Mouse (Mus musculus): ENCODE data around the gene Slc26a10.

The Slc26a10 gene

DNA sequence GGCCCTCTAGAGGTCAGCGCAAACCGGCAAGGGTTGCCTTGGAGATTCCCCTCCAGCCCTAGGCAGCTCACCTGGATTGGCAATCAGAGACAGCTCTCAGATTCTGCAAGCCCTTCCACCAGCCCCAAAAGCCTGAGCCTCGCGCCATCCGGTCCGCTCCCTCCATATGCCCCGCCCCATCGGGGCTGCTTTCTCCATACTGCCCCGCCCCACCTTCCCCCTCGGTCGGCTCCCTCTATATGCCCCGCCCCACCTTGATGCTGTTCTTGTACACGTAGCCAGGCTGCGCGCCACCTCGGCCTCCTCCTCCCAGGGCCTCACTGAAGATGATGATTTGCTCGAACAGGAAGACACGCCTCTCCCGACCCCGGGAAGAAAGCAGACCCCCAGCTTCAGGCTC is 3.3 kb upstream of the Slc26a10 start:
- no peak for DNase-seq (ENCODE audit: inconsistent ontology term)

DNA sequence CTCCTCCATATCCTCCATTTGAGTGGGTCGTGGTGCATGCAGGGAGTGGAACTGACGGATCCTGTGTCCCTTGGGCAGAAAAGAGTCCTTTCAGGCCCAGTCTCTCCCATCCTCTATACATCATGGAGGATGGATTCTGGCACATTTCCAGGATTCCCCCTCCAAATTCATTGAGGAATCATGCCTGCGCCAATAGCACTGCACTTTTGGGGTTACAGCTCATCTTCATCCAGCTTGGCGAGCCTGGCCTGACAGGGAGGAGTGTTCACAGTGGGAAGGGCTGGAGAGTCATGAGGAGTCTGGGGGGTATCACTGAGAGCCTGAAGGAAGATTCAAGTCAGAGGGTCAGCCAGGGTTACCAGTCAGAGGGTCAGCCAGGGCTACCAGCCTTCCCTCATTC is 2.2 kb upstream of the Slc26a10 start:
- DNase-seq (ENCODE audit: inconsistent ontology term), result no peak

DNA sequence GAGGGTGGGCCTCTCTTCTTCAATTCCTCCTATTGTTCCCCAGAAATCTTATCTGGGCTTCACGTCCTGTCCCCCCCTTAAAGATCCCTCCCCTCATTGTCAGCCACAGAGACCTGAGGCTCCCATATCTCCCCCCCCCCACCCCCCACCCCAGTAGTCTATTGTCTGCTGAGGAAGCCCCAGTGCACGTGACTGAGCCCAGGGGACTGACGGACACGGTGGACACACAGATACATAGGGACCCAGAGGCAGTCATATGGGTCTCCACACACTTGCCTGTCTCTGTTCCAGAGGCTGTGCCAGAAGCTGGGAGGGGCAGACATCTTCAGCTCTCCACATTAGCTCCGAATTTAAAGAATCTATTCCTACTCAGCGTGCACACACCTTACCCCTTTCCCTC is 1.1 kb upstream of the Slc26a10 start:
- no peak for DNase-seq (ENCODE audit: inconsistent ontology term)

DNA sequence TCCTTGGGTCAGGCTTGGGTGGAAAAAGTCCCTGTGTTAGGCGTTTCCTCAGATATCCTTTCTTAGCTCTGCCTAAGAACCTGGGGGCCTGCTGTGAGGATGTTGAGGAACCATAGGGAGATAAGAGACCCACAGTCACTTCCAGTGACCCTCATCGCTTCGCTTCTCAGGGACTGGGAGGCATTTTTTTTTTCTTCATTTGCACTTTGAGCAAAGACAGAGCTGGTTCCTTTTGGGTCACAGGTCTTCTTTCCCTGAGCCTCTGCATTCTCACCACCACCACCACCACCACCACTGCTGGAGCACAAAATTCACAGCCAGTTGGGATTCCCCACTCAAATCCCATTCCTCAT is 226 bp upstream of the Slc26a10 start:
- no peak for DNase-seq (ENCODE audit: inconsistent ontology term)

DNA sequence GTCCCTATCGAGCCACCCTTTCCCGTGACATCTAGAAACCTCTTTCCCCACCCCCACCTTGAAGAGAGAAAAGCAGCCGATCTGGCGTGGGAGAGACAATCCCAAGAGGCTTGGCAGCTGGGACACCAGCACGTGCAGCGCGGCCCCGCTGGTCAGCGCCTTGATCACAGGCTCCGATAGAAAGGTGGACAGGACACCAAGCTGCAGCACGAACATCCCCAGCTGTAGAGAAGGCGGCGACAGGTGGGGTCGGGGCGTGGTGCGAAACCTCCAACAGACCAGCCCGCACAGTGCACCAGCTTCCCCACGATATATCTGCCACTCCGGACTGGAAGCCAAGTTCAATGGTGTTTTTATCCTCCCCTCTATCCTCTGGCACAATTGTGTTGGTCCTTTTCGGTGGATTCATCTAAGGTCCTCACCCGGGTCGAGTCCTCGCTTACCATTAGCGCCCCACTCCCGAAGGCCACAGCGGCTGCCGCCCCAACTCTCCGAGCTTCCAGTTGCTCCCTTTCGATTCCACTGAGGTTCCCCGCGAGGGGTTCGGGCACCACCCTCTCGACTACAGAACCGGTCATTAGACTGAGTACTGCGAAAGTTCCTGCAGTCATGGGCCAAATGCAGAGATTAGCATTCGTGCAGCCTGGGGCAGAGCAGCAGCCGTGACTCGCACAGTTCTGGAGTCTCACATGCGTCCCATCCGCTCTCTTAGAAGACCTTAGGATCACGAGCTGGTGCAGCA is 2.0 kb downstream of the Slc26a10 start:
- DNase-seq (ENCODE audit: inconsistent ontology term), result no peak

DNA sequence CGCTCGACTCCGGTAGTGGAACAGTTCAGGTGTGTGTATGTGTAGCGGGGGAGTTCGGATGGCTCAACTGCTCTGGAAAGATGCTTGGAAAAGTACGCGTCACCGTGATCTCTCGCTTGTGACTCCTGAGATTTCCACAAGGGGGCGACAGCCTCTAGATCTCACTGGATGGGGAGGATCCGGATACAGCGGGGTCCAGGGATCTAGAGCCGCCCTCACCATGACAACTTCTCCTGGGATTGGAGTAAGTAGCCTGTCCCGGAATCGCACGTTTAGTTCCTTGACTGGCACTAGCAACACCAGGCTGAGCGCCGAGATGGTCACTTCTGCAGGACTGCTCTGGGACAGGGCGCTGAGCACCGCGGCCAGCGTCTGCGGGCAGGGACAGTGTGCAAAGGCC is 2.7 kb downstream of the Slc26a10 start:
- DNase-seq (ENCODE audit: inconsistent ontology term), result peak; percentile 87

DNA sequence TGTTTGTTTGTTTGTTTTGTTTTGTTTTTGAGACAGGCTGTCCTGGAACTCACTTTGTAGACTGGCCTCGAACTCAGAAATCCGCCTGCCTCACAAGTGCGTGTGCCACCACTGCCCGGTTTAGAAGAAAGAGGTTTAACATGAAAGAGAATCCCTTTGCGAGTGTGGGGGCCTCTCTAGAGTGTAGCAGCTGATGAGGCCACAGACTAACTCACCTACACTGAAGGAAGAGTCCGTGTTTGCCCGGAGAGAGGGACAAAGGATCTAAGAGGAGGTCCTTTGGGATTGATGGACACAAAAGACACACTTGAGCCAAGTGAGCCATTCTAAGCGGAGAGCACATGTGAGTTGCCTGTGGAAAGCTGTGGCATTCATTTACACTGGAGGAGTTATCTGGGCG is 3.2 kb downstream of the Slc26a10 start:
- DNase-seq (ENCODE audit: inconsistent ontology term), result no peak

DNA sequence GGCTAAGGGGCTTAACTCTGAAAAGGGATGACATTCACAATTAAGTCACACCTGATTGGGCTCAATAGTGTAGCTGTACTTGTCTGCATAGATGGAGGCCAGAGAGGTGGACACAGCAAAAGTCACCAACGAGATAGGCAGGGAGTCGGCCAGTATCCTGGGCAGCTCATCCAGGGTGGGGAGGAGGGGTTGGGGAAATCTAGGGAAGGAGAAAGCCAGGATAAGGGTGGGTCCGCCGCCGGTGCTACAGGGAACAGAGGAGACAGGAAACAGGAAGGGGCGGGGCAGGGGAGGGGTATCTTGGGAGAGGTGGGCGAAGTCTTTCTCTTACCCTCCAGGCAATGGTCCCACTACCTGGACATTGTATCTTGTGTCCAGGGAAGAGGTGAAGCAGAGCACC is 3.7 kb downstream of the Slc26a10 start:
- no peak for DNase-seq (ENCODE audit: inconsistent ontology term)

DNA sequence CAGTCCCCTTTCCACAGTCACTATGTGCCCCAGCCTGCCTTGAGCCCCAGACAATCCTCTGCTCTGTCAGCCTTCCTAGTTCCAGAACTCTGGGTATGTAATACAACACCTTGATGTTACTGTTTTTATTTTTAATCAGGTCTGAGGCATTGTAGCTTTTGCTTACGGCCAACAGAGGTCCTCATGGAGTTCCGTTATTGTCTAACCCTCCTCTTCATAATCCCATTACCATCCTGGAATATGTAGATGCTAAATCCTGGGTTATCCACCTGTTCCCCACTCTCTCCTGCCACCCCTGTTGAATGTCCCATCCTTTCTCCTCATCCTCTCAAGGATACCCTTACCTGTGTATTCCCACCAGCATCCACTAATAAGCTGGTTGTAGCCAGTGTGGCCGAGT is 4.2 kb downstream of the Slc26a10 start:
- no peak for DNase-seq (ENCODE audit: inconsistent ontology term)

DNA sequence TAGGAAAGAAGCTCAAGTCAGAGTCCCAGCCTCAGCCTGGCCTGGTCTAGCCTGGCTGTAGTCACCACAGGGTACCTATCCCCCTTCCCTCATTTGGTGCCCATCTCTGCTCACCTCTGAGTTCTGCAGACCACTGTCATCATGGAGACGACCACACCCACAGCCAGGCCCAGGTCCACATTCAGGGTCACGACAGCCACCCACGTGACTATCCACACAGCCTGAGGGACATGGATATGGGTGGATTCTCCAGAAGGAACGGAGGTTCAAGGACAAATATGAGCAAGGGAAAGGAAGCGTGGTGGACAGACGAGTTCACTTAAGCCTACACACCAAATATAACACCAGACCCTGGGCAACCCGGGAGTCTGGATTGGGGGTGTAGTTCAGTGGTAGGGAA is 6.3 kb downstream of the Slc26a10 start:
- no peak for DNase-seq (ENCODE audit: inconsistent ontology term)

DNA sequence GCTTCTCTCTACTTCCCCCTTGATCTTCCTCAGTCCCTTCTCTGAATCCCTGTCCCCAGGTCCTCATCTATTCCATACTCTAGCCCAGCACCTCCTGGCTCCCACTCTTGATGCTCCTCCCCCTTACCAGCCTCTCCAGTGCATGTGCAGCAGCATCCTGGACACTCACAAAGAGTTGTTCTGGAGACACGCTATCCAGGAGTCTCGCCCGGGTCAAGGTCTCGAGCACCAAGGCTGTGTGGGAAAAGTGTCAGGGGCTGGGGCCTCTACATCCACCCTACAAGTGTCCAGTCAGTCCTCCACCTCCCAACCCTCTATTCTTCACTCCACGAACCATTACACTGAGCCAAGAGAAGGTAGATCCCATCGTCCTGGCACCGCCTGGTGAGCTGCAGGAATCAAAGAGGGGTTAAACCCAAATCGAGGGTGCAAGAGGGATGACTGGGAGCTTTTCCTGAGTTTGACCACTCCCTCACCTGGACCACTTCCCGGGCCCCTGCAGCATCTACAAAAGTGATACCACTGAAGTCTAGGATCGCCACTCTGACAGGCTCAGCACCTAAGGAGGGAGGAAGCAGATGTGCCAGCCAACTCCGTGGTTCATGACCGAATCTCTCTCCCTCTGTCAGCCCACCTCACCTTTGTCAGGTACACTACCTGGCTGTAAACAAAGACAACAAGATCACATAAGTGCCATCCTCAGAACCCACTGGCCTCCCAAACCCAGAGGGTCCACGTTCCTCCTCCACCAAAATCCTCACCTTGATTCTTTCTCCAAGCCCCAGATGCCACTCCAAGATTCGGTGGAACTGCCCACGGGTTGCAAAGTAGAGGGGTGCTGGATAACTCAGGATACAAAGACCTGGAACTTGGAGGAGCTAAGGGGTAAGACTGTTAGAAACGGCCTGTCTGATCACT is 7.0 kb downstream of the Slc26a10 start:
- DNase-seq (ENCODE audit: inconsistent ontology term), result no peak

DNA sequence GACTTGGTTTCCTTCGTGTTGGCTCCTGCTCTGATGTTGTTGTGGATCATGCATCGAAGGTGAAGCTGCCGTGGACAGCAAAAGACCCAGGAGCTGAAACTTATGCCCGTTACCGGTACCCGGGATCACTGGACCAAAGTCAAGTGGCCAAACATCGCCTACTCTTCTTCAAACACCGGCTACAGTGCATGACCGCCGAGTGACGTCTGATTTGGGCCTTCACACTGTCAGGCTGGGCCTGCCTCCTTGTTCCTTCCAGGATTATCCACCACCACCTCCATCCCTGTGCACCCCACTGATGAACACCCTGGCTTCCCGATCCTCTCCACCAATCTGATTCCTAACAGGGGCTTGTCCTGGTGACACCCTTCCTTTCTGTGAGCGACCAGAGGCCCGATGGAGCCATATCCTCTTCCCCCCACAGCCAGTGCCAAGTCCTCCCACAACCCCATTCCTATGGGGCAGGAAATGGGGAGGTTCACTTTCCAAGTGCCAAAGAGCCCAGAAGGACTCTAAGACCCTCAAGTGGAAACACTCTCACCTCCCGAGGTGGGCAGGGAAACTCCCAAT is 8.7 kb downstream of the Slc26a10 start:
- DNase-seq (ENCODE audit: inconsistent ontology term), result no peak

DNA sequence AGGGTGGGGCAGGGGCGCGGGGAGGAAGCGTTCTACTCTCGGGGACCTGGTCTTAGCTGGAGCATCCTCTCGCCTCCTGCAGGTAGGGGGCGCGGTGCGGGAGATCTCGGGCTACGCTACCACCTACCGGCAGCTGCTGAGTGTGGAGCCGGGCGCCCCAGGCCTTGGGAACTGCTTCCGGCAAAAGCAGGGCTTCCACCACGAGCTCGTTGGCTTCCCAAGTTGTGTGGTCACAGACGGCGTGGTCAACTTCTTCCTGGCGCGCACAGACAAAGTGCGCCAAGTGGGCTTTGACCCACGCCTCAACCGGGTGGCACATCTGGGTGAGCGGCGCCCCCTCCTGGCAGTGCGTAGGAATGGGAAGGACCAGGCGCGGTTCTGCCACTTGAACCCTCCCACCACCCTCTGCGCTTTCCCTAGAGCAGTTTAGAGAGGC is 9.6 kb downstream of the Slc26a10 start:
- peak; percentile 83 for DNase-seq (ENCODE audit: inconsistent ontology term)

DNA sequence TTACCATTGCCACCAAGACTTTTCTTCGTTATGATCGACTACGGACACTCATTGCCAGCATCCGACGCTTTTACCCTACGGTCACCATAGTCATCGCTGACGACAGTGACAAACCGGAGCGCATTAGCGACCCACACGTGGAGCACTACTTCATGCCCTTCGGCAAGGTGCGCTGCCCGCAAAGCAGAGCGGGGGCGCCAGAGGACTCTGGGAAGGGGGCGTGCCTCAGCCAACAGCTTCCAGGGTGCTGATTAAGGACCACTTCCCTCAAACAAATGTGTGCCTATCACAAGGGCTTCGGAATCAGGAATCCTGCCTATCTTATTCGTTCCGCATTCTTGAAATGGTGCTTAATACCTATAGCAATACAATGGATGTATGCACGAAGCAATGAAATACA is 10.4 kb downstream of the Slc26a10 start:
- no peak for DNase-seq (ENCODE audit: inconsistent ontology term)

DNA sequence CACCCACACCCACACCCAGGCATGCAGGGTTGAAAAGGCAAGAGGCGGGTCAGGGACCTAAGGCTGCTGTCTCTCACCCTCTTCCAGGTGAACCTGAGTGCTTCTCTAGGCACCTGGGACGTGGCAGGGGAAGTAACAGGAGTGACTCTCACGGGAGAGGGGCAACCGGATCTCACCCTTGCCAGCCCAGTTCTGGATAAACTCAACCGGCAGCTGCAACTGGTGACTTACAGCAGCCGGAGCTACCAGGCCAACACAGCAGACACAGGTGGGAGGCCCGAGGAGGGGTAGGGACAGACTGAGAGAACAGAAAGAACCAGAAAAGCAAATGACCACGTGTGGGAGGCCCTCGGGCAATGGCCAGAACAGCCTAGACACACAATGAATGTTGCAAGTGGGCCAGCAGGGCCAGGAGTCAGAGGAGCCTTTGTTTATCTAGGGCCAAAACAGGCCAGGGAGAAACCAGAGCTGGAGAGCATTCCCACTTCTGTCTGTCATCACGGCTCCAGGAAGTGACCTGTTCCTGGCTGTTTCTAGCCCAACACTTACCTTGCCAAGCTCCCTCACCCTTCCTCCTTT is 12.7 kb downstream of the Slc26a10 start:
- DNase-seq (ENCODE audit: inconsistent ontology term), result peak; percentile 42

DNA sequence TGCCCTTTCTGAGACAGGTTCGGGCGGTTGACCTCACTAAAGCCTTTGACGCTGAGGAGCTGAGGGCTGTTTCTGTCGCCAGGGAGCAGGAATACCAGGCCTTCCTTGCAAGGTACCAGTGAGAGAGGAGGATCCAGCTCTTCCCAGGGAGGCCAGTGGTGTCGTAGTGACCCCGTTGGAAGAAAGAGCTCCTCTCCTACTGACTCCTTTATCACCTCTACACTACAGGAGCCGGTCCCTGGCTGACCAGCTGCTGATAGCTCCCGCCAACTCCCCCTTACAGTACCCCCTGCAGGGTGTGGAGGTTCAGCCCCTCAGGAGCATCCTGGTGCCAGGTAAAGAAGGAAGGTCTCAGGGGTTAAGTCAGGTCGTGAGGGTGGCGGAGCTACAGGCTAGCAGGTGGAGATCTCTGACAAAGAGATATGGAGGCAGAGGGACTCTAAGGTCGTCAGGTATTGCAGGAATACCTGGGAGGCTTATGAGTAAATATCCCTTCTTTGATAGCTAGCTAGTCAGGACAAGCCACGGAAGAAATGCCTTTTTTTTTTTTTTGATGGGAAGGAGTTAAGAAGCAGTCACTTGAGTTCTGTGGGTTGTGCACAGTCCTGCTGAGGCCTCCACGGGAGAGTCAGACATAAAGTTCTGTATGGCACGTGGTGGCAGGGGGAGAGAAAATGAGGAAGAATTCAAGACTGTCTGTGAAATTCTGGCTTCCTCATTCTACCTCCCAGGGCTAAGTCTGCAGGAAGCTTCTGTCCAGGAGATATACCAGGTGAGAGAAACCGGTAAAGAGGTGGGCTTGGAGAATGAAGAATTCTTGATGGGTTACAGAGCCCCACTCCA is 13.5 kb downstream of the Slc26a10 start:
- DNase-seq (ENCODE audit: inconsistent ontology term), result no peak

DNA sequence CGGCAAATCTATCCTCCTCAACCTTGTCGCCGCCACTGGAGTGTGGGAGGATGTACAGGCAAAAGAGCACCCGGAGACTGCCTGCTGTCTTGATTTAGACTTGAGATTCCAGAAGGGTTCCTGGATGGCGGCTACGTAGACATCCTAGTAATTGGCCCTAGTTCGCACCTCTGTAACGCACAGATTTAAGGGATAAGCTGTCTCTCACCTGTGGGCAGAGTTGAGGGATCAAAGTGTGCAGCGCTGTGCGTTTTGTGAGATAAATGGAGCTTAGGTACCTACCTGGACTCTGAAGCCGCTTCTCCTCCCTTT is 14.1 kb downstream of the Slc26a10 start:
- DNase-seq (ENCODE audit: inconsistent ontology term), result no peak

DNA sequence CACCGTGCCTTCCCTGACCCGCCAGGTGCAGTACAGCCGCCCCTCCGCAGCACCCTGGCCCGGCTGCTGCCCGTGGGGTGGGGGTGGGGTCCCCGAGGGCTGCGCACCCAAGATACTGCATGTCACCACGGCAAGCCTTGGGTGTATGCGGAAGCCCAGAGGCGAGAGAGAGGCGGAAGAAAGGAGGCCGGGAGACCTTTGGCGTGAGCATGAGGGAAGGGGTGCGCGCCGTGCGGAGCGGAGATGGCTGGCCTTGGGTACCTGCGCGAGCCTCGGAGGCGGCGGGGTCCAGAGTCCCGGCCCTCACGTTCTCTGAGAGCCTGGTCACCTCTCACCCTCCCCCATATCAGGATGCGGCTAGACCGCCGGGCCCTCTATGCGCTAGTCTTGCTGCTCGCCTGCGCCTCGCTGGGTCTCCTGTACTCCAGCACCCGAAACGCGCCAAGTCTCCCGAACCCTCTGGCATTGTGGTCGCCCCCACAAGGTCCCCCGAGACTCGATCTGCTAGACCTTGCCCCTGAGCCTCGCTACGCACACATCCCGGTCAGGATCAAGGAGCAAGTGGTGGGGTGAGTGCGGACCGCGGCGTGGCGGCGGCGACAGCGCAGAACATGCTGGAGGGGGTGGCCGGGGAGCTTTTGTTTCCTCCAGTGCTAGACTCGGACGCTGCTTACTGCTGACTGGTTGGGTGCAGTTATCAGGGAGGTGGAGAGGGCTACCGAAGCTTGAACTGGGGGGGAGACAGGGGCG is 14.6 kb downstream of the Slc26a10 start:
- DNase-seq (ENCODE audit: inconsistent ontology term), result peak; percentile 70

DNA sequence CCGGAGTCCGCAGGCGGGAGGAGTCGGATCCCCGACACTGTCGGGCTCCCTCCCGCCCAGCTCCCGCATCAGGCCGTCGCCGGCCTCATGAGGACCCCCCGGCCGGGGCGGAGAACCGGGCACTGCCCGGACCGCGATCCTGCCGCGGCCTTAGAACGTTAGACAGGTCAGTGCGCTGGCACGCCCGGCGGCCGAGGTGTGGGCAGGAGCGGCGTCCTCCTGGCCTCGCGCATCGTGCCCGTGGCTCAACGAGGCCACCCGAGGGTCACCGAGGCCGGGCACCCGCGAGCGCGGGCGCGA is 15.1 kb downstream of the Slc26a10 start:
- DNase-seq (ENCODE audit: inconsistent ontology term), result no peak

DNA sequence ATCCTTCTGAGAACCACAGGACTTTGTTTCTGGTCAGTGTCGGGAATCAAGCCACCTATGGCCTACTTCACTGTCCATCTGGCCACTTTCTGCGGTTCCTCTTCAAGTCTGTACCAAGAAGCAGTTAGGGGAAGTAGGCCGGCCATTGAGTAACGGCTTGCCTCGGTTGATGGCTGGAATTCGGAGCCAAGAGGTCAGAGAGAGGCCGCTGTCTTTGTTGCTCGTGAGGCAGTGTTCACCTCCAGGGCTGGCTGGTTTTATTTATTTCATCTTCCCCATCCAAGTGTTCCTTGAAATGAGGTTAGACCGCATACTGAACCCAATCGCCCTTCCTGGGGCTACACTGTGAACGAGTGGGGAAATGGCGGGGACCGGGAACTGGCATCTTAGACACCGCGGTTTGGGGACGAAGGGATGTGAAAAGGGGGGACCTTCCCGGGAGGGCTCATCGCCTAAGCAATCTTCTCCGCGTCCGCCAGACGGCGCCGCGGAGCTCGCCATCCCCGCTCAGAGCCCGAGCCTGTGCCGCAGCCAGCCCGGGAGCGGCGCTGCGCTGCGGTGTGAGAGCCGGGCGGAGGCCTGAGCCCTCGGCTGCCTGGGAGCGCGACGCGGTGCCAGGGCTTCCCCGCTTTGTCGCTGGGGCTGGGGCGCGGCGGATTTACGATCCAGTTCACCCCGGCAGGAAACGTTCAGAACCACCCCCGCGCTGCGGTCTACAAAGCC is 15.7 kb downstream of the Slc26a10 start, which contains the start of gene B4galnt1:
Gene B4galnt1, plus strand, starts transcription at position 595 of the 723 bp plus-strand sequence.
- DNase-seq (ENCODE audit: inconsistent ontology term), result peak; percentile 91

Measured in Muller cell, postnatal 12 days (primary cell).